Mouse (Mus musculus): ENCODE data around the gene Trim46. TPM values are rescaled to one million over a fixed set of nuclear protein-coding genes. Genes with fewer than 3 reads are reported as not detected.

Gene Trim46
- polyA plus RNA-seq, 1 experiment from 2014 or later, result 32.4 TPM

DNA sequence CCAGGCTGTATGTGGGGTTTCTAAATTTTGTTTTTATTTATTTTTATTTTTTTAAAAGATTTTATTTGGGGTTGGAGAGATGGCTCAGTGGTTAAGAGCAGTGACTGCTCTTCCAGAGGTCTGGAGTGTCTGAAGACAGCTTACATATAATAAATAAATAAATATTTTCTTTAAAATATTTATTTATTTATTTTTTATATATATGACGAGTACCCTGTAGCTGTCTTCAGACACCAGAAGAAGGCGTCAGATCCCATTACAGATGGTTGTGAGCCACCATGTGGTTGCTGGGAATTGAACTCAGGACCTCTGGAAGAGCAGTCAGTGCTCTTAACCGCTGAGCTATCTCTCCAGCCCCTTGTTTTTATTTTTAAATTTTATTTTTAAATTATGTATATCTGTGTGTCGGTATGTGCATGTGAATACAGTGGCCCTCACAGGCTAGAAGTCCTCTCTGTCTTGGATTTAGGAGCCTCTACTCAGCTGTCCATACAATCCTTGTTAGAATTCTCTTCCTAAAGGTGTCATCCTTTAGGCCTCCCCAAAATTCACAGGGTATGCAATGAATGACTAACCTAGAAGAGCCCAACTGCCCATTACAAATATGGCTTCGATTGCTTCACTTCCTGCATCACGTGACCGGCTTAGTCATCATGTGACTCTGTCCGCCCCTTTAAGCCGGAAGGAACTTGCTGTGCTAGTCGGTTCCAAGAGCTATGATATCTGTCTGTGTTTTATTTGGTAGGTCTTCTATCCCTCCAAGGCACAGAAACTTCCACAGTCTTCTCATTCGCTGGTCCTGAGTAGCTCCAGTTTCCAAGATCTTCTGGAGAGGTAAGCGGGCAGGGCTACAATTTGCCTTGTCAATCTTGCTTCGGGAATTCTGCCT lies 43.6 kb downstream of the Trim46 start, which contains the start of gene Gba:
TSS of gene Gba (plus strand) at position 676 of the 889 bp plus-strand sequence.
- no peaks in the 10 kb centered on the region for H3K9me3 ChIP-seq
- H3K9ac ChIP-seq, result peak within 1 kb of the TSS; percentile 62
- peaks cover 6% of the 10 kb centered on the region for H3K4me1 ChIP-seq
- peak within 1 kb of the TSS; percentile 70 for H3K4me2 ChIP-seq (replicated peaks)
- ATAC-seq (ENCODE audit: low FRiP score, low read depth), result peak; percentile 83
- H3K27me3 ChIP-seq (replicated peaks), result no peaks in the 10 kb centered on the region
- H3K27ac ChIP-seq, result no peak within 1 kb of the TSS
- peaks cover 33% of the 10 kb centered on the region for H3K36me3 ChIP-seq
- WGBS, result 28% methylated on average over 13 of the region's 13 CpGs
- H3K4me3 ChIP-seq, result peak within 1 kb of the TSS; percentile 43

DNA sequence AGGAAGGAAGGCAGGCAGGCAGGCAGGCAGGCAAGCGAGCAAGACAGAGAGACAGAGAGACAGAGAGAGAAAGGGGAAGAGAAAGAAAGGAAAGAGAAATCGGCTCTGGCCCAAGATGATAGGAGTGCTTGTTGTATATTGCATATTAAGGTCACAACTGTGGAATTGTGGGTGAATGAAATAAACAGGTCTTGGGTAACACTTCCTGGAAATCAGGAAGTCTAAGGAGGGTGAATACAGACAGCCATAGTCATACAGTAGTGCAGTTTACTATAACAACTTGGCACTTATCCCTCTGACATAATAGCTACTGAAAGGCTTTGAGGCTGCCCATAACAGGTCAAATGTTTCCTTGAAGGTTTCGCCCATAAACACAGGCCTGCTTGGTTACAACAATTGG lies 46.3 kb downstream of the Trim46 start:
- no peak overlapping the region for H3K4me2 ChIP-seq (replicated peaks)
- peaks cover 12% of the 10 kb centered on the region for H3K4me1 ChIP-seq
- 79% methylated on average over 3 of the region's 3 CpGs for WGBS
- H3K27me3 ChIP-seq (replicated peaks), result no peaks in the 10 kb centered on the region
- H3K9me3 ChIP-seq, result no peaks in the 10 kb centered on the region
- no peak overlapping the region for H3K27ac ChIP-seq
- H3K9ac ChIP-seq, result no peak overlapping the region
- no peak overlapping the region for H3K4me3 ChIP-seq
- no peak for ATAC-seq (ENCODE audit: low FRiP score, low read depth)
- peaks cover 7% of the 10 kb centered on the region; the same call in 1 of the 2 replicates for H3K36me3 ChIP-seq

DNA sequence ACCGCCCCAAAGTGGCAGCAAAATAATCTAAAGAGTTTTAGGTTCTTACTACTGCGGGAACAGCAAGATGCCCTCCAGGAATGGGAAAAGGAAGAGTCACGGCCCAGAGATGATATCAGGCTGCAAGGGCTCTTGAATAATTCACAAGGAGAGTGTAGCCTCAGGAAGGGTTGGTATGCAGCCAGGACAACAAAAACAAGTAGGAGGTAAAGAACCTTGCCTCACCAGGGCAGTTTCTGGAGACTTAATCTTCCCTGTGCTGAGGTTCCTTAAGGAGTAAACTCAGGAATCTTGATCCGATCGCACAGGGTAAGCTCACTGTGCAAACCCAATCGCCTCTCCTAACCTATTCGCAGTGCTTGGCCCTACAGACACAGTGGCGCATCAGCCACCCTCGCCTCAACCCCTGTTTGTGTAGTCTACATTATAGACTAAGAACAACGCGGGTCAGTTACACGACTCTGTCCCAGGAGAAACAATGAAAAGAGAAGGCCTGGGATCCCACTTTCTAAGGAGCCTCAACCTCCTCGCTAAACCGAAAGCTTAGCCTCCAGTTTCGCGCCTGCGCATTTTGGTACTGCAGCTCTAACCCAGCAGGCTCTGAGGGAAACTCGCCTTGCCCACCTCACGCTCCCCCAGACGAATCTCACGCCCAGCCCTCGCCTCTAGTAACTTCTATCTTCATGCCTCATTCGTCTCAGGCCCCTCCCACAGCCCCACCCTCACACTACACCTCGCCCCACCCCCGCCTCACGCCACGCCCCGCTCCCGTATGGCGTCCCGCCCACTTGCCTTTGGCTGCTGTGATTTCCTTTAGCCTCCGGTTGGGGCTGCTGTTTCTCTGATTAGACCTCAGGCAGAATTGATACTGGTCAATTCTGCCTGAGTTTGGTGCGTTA lies 49.9 kb downstream of the Trim46 start:
- H3K4me1 ChIP-seq, result 0 out of 2 replicates have a peak, but pooled peaks cover 6% of the 10 kb centered on the region
- H3K4me2 ChIP-seq (replicated peaks), result peak overlapping the region; percentile 59
- peak overlapping the region; percentile 22 for H3K4me3 ChIP-seq
- 9% methylated on average over 33 of the region's 33 CpGs for WGBS
- H3K9ac ChIP-seq, result peak overlapping the region; percentile 40
- no peaks in the 10 kb centered on the region for H3K36me3 ChIP-seq
- no peaks in the 10 kb centered on the region for H3K27me3 ChIP-seq (replicated peaks)
- H3K27ac ChIP-seq, result peak overlapping the region; percentile 38; the same call in 1 of the 2 replicates
- peak; percentile 94 for ATAC-seq (ENCODE audit: low FRiP score, low read depth)
- H3K9me3 ChIP-seq, result no peaks in the 10 kb centered on the region

DNA sequence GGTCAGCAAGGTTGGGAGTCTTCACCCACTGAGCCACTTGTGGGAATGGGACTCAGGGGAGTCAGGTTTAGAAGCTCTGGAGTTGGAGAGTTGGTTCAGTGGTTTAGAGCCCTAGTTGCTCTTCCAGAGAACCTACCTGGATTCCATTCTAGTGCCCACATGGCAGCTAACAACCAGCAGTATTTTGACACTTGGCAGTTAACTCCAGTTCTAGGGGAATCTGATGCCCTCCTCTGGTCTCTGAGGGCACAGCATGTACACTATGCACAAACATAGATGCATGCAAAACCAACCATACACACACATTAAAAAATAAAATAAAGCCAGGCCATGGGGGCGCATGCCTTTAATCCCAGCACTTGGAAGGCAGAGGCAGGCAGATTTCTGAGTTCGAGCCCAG lies 52.3 kb downstream of the Trim46 start:
- no peaks in the 10 kb centered on the region for H3K27me3 ChIP-seq (replicated peaks)
- no peak overlapping the region for H3K27ac ChIP-seq
- no peak overlapping the region for H3K4me3 ChIP-seq
- 87% methylated on average over 2 of the region's 2 CpGs for WGBS
- no peaks in the 10 kb centered on the region for H3K9me3 ChIP-seq
- H3K36me3 ChIP-seq, result peaks cover 2% of the 10 kb centered on the region
- no peak for ATAC-seq (ENCODE audit: low FRiP score, low read depth)
- no peak overlapping the region for H3K4me2 ChIP-seq (replicated peaks)
- no peak overlapping the region for H3K9ac ChIP-seq
- 0 out of 2 replicates have a peak, but pooled peaks cover 6% of the 10 kb centered on the region for H3K4me1 ChIP-seq

DNA sequence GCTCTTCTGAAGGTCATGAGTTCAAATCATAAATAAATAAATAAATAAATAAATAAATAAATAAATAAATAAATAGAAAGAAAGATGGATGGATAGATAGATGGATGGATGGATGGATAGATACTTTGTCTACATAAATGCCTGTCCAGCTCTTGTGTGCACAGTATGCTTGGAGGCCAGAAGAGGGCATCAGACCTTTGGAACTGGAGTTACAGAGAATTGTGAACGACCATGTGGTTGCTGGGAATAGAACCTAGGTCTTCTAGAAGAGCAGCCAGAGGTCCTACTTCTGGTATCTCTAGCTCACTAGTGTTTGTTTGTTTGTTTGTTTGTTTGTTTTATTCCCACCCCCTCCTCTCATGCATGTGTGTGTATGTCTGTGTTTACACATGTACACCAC lies 52.8 kb downstream of the Trim46 start:
- Histone ChIP-seq H3K4me1 (0 out of 2 replicates have a peak, but pooled peaks cover 6% of the 10 kb centered on the region), H3K9ac (no peak overlapping the region), H3K9me3 (no peaks in the 10 kb centered on the region), H3K27me3 (replicated peaks) (no peaks in the 10 kb centered on the region), H3K27ac (no peak overlapping the region), H3K4me2 (replicated peaks) (no peak overlapping the region), H3K36me3 (peaks cover 7% of the 10 kb centered on the region), H3K4me3 (no peak overlapping the region)
- 70% methylated on average over 1 of the region's 1 CpGs for WGBS
- no peak for ATAC-seq (ENCODE audit: low FRiP score, low read depth)

- no peak overlapping the region for H3K4me2 ChIP-seq (replicated peaks)
- no peaks in the 10 kb centered on the region for H3K9me3 ChIP-seq
- H3K4me1 ChIP-seq, result peaks cover 2% of the 10 kb centered on the region
- no peak for ATAC-seq (ENCODE audit: low FRiP score, low read depth)
- WGBS, result 86% methylated on average over 8 of the region's 8 CpGs
- no peak overlapping the region for H3K9ac ChIP-seq
- H3K27me3 ChIP-seq (replicated peaks), result no peaks in the 10 kb centered on the region
- H3K4me3 ChIP-seq, result no peak overlapping the region
- H3K27ac ChIP-seq, result no peak overlapping the region
- peaks cover 17% of the 10 kb centered on the region for H3K36me3 ChIP-seq
Observed at GRCm38 (mm10) chr3:89190436-89190835, 55.7 kb downstream of the Trim46 start.

GRCm38 (mm10) chr3:89188478-89188875 lies 57.6 kb downstream of the Trim46 start:
- Histone ChIP-seq H3K4me2 (replicated peaks) (no peak overlapping the region), H3K9me3 (no peaks in the 10 kb centered on the region), H3K4me3 (no peak overlapping the region), H3K9ac (no peak overlapping the region), H3K27me3 (replicated peaks) (no peaks in the 10 kb centered on the region), H3K4me1 (peaks cover 22% of the 10 kb centered on the region), H3K27ac (no peak overlapping the region), H3K36me3 (peaks cover 17% of the 10 kb centered on the region)
- WGBS, result 75% methylated on average over 12 of the region's 12 CpGs
- ATAC-seq (ENCODE audit: low FRiP score, low read depth), result no peak

DNA sequence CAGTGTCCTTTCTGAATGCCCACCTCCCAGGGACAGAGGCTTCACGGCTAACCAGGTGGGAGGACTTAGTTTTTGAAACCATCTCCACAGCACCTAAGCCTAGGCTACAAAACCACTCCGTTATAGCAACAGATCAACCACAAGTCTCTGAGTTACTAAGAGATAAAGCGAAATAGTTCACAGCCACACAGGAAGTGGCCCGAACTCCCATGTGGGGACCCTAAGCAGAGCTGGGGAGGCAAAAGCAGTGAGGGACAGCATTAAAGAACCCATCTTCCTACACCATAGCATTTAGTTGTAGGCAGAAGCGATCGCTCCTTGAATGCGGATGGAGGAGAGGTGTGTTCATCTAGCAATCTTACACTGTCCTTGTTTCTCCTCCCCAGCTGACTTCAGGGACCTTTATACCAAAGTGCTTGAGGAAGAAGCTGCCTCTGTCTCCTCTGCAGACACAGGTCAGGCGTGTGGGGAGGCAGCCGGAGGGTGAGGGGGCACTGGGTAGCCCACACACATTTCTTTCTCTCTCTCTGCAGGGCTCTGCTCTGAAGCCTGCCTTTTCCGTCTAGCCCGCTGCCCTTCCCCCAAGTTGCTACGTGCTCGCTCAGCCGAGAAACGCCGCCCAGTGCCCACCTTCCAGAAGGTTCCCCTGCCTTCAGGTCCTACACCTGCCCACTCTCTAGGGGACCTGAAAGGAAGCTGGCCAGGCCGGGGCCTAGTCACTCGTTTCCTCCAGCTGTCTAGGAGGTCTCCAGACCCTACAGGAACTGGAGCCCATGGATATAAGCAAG lies 58.2 kb downstream of the Trim46 start:
- Histone ChIP-seq H3K27ac (no peak overlapping the region), H3K9me3 (no peaks in the 10 kb centered on the region), H3K27me3 (replicated peaks) (no peaks in the 10 kb centered on the region), H3K4me2 (replicated peaks) (no peak overlapping the region), H3K36me3 (peaks cover 17% of the 10 kb centered on the region), H3K4me1 (peaks cover 24% of the 10 kb centered on the region), H3K9ac (no peak overlapping the region), H3K4me3 (no peak overlapping the region)
- WGBS, result 75% methylated on average over 18 of the region's 18 CpGs
- ATAC-seq (ENCODE audit: low FRiP score, low read depth), result no peak

DNA sequence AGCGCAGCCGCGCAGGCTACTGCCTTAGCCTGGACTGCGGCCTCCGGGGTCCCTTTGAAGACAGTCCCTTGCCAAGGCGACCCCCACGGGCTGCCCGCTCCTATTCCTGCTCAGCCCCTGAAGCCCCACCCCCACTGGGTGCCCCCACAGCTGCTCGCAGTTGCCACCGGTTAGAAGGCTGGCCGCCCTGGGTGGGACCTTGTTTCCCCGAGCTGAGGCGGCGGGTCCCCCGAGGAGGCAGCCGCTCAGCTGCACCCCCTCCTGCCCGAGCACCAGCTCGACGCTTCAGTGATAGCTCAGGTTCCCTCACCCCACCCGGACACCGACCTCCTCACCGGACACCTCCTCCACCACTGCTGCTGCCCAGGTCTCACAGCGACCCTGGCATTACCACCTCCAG lies 58.9 kb downstream of the Trim46 start:
- no peak overlapping the region for H3K27ac ChIP-seq
- no peaks in the 10 kb centered on the region for H3K27me3 ChIP-seq (replicated peaks)
- 0 out of 2 replicates have a peak overlapping the region, but pooled peaks have one; percentile 29 for H3K9ac ChIP-seq
- ATAC-seq (ENCODE audit: low FRiP score, low read depth), result no peak
- H3K4me1 ChIP-seq, result peaks cover 24% of the 10 kb centered on the region
- no peaks in the 10 kb centered on the region for H3K9me3 ChIP-seq
- H3K4me2 ChIP-seq (replicated peaks), result 0 out of 2 replicates have a peak overlapping the region, but pooled peaks have one; percentile 7
- 49% methylated on average over 23 of the region's 23 CpGs for WGBS
- peaks cover 20% of the 10 kb centered on the region for H3K36me3 ChIP-seq
- no peak overlapping the region for H3K4me3 ChIP-seq
